Mouse (Mus musculus): Measurements from ENCODE around the gene Lenep. TPM values are rescaled to one million over a fixed set of nuclear protein-coding genes. Genes with fewer than 3 reads are reported as not detected.

Gene Lenep
- total and polyA plus RNA-seq, 3 experiments: not detected

DNA sequence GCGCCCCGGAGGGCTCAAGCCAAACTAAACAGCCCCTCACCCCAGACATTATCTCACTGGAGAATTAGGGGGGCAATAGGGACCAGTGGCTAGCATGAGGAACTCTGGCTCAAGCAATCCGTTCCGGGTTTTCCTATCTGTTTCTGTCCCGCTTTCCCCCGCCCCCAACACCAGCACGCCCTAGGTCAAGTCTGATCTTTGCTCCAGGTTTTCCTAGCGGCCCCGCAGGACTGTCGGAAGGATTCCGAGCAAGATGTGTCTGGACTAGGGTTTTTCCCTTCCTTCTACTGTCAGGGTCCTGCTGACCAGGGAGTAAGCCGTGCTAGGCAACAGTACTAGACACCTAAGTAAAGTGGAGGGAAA lies 7.7 kb downstream of the Lenep start:
- peak overlapping the region; percentile 54 to 71 (median 58) for H3K4me3 ChIP-seq (replicated peaks in 1 of 3; ENCODE audit: low read depth in 2 of 3, low read length in 2 of 3, poor library complexity in 1 of 3)
- H3K9ac ChIP-seq (ENCODE audit: insufficient read depth, low read depth): peak overlapping the region; percentile 55
- peak overlapping the region; percentile 96 for H3K27ac ChIP-seq (ENCODE audit: insufficient read depth, low read depth)
- in situ Hi-C loops (cut with MboI; ENCODE audit: low pct_ligation_motif_present, low pct_unique_long_range_greater_than_20kb, low sequenced_read_pairs): no loop called here
- dilution Hi-C loops (cut with MboI; ENCODE audit: extremely low pct_ligation_motif_present, extremely low pct_unique_long_range_greater_than_20kb, low sequenced_read_pairs): no loop called here
- H3K27me3 ChIP-seq (replicated peaks): no peaks in the 10 kb centered on the region
- peaks cover 9% of the 10 kb centered on the region; the same call in 1 of the 2 replicates for H3K79me2 ChIP-seq (replicated peaks; ENCODE audit: control insufficient read depth, extremely low read depth, insufficient read depth, poor library complexity, severe bottlenecking)
- TF ChIP-seq MEF2A (IDR thresholded peaks at IDR 0.05; ENCODE audit: borderline replicate concordance, low read depth, low read length) (peak; percentile 35; the same call in 1 of the 2 replicates), IRF4 (IDR thresholded peaks at IDR 0.05; ENCODE audit: low read depth, low read length) (peak; percentile 4; the same call in 1 of the 2 replicates), ZKSCAN1 (IDR thresholded peaks at IDR 0.05; ENCODE audit: borderline replicate concordance, low read depth, low read length) (no peak), CHD2 (IDR thresholded peaks at IDR 0.05; ENCODE audit: low read length) (peak; percentile 83), ETS1 (conservative IDR thresholded peaks at IDR 0.05; ENCODE audit: low read depth, low read length) (0 out of 2 replicates have a peak, but pooled peaks have one; percentile 7), SIN3A (IDR thresholded peaks at IDR 0.05; ENCODE audit: low read length) (peak; percentile 81), ELF1 (IDR thresholded peaks at IDR 0.05; ENCODE audit: low read depth, low read length) (peak; percentile 56; the same call in 1 of the 2 replicates), JUND (conservative IDR thresholded peaks at IDR 0.05; ENCODE audit: low read depth, low read length) (no peak), MAZ (IDR thresholded peaks at IDR 0.05; ENCODE audit: low read depth, low read length) (peak; percentile 69; the same call in 1 of the 2 replicates)
- peaks cover 8 to 15% of the 10 kb centered on the region in 2 experiments for H3K36me3 ChIP-seq (replicated peaks in 1 of 2; ENCODE audit: control insufficient read depth in 1 of 2, insufficient read depth in 1 of 2, low read length in 1 of 2)
- no peaks in the 10 kb centered on the region for H3K9me3 ChIP-seq (replicated peaks; ENCODE audit: low read length)
- DNase-seq (ENCODE audit: extremely low read depth): peak; percentile 81
- peak overlapping the region; percentile 94 for H3K4me2 ChIP-seq (ENCODE audit: insufficient read depth, low read depth, poor library complexity, severe bottlenecking)
- peaks cover 0 to 39% of the 10 kb centered on the region in 2 experiments; a peak in 3 of 4 replicates for H3K4me1 ChIP-seq (ENCODE audit: control insufficient read depth in 1 of 2, insufficient read depth in 2 of 2)

DNA sequence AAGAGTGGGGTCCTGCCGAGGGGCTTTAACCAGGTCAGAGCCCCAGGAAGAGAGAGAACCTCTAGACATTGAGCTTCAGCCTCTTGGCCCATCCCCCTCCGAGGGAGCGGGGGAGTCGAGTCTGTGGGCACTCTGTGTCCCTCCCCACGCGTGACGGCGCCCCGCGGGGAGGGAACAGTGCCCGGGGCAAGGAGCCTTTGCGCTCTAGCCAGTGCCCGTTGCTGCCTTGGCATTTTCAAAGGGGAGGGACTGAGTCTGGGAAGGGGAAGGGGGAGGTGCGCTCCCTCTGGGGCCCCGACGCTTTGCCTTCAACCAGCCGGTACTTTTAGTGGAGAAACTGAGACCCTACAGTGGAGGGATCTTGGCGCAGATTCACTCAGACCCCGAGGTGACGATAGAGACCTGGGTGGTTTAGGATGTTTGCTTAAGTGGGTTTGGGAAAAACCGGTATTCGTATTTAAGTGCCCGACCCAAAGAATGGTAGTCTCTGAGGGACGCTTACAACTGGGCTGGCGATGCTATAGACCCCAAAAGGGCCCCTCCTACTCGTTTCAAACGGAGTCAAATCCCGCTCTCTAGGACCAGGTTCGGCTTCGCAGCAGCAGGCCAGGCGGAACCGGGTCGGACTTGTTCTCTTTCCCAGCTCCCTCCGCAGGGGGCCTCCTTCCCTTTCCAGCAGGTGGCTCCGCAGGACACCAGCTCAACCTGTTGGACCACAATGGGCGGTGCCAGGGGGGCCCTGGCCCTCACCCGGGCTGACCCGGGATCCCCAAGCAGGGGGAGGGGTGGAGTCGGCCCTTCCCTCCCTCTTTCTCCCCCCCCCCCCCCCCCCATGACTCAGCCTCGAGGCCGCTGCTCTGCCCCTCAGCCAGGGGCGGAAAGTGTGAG lies 8.3 kb downstream of the Lenep start, which contains the start of gene Zbtb7b:
Gene Zbtb7b, minus strand, starts transcription at position 771 of the 888 bp plus-strand sequence.
- peak within 1 kb of the TSS; percentile 96 for H3K27ac ChIP-seq (ENCODE audit: insufficient read depth, low read depth)
- dilution Hi-C loops (cut with MboI; ENCODE audit: extremely low pct_ligation_motif_present, extremely low pct_unique_long_range_greater_than_20kb, low sequenced_read_pairs) (no loop called here), in situ Hi-C loops (cut with MboI; ENCODE audit: low pct_ligation_motif_present, low pct_unique_long_range_greater_than_20kb, low sequenced_read_pairs) (no loop called here)
- peak; percentile 80 for DNase-seq (ENCODE audit: extremely low read depth)
- H3K4me3 ChIP-seq (replicated peaks in 1 of 3; ENCODE audit: low read depth in 2 of 3, low read length in 2 of 3, poor library complexity in 1 of 3): peak within 1 kb of the TSS; percentile 54 to 81 (median 71)
- H3K4me1 ChIP-seq (ENCODE audit: control insufficient read depth in 1 of 2, insufficient read depth in 2 of 2): peaks cover 0 to 44% of the 10 kb centered on the region in 2 experiments; a peak in 3 of 4 replicates
- H3K27me3 ChIP-seq (replicated peaks): no peaks in the 10 kb centered on the region
- H3K36me3 ChIP-seq (replicated peaks in 1 of 2; ENCODE audit: control insufficient read depth in 1 of 2, insufficient read depth in 1 of 2, low read length in 1 of 2): peaks cover 2 to 10% of the 10 kb centered on the region in 2 experiments
- H3K9ac ChIP-seq (ENCODE audit: insufficient read depth, low read depth): peak within 1 kb of the TSS; percentile 55
- no peaks in the 10 kb centered on the region for H3K9me3 ChIP-seq (replicated peaks; ENCODE audit: low read length)
- H3K79me2 ChIP-seq (replicated peaks; ENCODE audit: control insufficient read depth, extremely low read depth, insufficient read depth, poor library complexity, severe bottlenecking): peaks cover 9% of the 10 kb centered on the region; the same call in 1 of the 2 replicates
- peak within 1 kb of the TSS; percentile 94 for H3K4me2 ChIP-seq (ENCODE audit: insufficient read depth, low read depth, poor library complexity, severe bottlenecking)
- TF ChIP-seq POLR2A (IDR thresholded peaks at IDR 0.05; ENCODE audit: low read depth, low read length) (peak; percentile 32), UBTF (IDR thresholded peaks at IDR 0.05; ENCODE audit: low read depth, low read length) (0 out of 2 replicates have a peak, but pooled peaks have one; percentile 48), JUN (IDR thresholded peaks at IDR 0.05; ENCODE audit: insufficient read depth, low read depth, low read length) (no peak), E2F4 (IDR thresholded peaks at IDR 0.05; ENCODE audit: insufficient replicate concordance, low read depth, low read length) (no peak), ZC3H11A (IDR thresholded peaks at IDR 0.05; ENCODE audit: low read depth, low read length) (no peak), CHD2 (IDR thresholded peaks at IDR 0.05; ENCODE audit: low read length) (no peak; the same call in 1 of the 2 replicates), CHD1 (IDR thresholded peaks at IDR 0.05; ENCODE audit: low read depth, low read length) (peak; percentile 78; the same call in 1 of the 2 replicates), ZNF384 (IDR thresholded peaks at IDR 0.05; ENCODE audit: low read depth, low read length) (no peak), MAX (IDR thresholded peaks at IDR 0.05; ENCODE audit: low read length) (peak; percentile 18), MXI1 (IDR thresholded peaks at IDR 0.05; ENCODE audit: low read depth, low read length) (no peak; the same call in 1 of the 2 replicates), RCOR1 (conservative IDR thresholded peaks at IDR 0.05; ENCODE audit: low read depth, low read length) (no peak), MYC (IDR thresholded peaks at IDR 0.05; ENCODE audit: low read depth, low read length) (peak; percentile 20; the same call in 1 of the 2 replicates), BHLHE40 (IDR thresholded peaks at IDR 0.05; ENCODE audit: low read depth, low read length) (no peak; the same call in none of the 2 replicates), CTCF (conservative IDR thresholded peaks at IDR 0.05 in 1 of 2, IDR thresholded peaks at IDR 0.05 in 1 of 2; ENCODE audit: low read depth in 2 of 2, low read length in 2 of 2) (peak in 1 of 2 experiments; percentile 52; a peak in 2 of 4 replicates), USF2 (conservative IDR thresholded peaks at IDR 0.05; ENCODE audit: low read depth, low read length) (no peak), KAT2A (IDR thresholded peaks at IDR 0.05; ENCODE audit: insufficient replicate concordance, low read length) (no peak), MAZ (IDR thresholded peaks at IDR 0.05; ENCODE audit: low read depth, low read length) (peak; percentile 23; the same call in 1 of the 2 replicates), SMC3 (IDR thresholded peaks at IDR 0.05; ENCODE audit: low read depth, low read length) (peak; percentile 32), TCF12 (IDR thresholded peaks at IDR 0.05; ENCODE audit: low read depth, low read length) (peak; percentile 75; the same call in 1 of the 2 replicates), ZKSCAN1 (IDR thresholded peaks at IDR 0.05; ENCODE audit: borderline replicate concordance, low read depth, low read length) (no peak), RAD21 (IDR thresholded peaks at IDR 0.05; ENCODE audit: low read depth, low read length) (peak; percentile 18), GABPA (IDR thresholded peaks at IDR 0.05; ENCODE audit: insufficient replicate concordance, low read depth, low read length) (no peak), NELFE (IDR thresholded peaks at IDR 0.05; ENCODE audit: low read depth, low read length) (no peak; the same call in 1 of the 2 replicates)
